Mouse (Mus musculus) adrenal gland, postnatal 25 days (tissue): ENCODE data around the gene Rflna. TPM values are rescaled to one million over a fixed set of nuclear protein-coding genes. Genes with fewer than 3 reads are reported as not detected.
A peak's percentile ranks its signal among the peaks of the same experiment; 100 is the strongest.

Experiments
- DNase-seq: peaks from one replicate; pipeline ENCODE4 v3.0.0; 2021; ENCODE audit warnings: mixed read lengths
- total RNA-seq: library from RNA; stranded (reverse); gene quantifications from 2 replicates; pipeline ENCODE4 v1.2.3, GENCODE M21; 2021

Gene Rflna
- total RNA-seq, 1 experiment from 2014 or later: 3.9 TPM

- no peak for DNase-seq
These were observed 3.9 kb downstream of the Rflna start for GRCm38 (mm10) chr5:125006896-125007295.

DNA sequence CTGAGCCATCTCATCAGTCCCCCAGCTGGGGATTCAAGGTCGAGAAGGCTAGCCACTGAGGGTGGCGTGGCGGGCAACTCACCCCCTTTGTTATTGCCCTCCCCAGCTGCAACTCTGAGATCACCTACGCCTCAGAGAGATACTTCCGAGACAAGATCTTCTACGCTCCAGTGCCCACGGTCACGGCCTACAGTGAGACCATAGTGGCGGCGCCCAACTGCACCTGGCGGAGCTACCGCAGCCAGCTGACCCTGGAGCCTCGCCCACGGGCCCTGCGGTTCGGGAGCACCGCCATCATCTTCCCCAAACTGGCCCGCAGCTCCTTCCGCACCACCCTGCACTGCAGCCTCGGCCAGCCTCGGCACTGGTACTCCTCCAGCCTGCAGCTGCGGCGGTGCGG is 8.1 kb downstream of the Rflna start:
- no peak for DNase-seq

DNA sequence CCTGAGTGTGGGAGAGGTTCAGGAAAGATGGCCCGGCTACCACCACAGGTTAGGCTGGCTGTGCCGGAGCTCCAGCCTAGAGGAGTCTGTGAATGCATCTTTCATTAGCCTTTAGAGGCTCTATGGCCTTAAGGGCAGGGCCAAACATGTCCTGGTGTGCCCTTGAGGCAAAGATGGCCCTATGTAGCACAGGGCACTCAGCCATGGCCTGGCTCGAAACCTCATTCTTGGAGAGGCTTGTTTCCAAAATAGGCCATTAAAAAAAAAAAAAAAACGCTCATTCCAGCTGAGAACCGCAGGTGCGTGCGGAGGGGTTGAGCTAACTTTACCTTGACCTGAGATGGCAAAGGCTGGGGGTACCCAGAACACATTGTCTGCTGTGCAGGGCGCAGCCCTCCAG is 8.6 kb downstream of the Rflna start:
- no peak for DNase-seq

GRCm38 (mm10) chr5:125014497-125014896 is 11.5 kb downstream of the Rflna start:
- peak; percentile 69 for DNase-seq

GRCm38 (mm10) chr5:125015066-125015465 is 12.0 kb downstream of the Rflna start:
- no peak for DNase-seq

GRCm38 (mm10) chr5:125015576-125015975 is 12.6 kb downstream of the Rflna start:
- DNase-seq: no peak

- DNase-seq: no peak
These were observed 13.6 kb downstream of the Rflna start for GRCm38 (mm10) chr5:125016421-125017242.

DNA sequence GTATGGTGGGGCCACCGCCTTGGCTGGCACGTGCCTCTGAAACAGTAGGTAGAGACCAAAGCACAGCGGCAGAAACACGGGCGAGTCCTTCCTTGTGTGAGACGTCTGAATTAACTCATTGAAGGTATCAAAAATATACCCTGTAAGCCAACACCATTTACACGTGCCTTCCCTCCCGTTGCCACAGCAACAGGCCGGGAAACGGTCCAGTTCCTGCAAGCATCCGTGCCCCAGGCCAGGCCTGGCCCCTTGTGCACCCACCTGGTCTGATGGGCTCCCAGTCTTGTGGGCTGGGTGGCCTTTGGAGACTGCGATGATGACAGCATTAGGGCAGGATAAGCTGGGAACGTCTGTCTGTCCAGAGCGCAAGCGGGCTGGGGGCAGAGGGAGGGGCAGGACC is 14.3 kb downstream of the Rflna start:
- no peak for DNase-seq

DNA sequence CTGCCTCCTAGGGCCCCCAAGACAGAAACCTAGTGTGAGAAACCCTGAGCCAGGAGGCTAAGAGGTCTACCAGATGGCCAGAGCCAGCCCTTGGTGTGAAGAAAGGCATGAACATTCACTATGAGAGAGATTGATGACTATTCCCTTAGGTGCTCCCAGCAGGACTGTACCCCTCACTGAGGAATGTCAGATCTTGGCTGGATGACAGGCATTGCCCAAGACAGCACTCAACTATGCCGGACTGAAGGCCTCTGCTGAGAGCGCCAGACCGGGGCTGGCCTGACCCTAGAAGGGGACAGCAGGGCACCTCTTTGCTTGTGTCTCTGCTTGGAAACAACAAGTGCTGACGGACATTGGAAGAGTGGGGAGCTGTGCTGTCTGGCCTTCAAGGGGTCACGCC is 16.1 kb downstream of the Rflna start:
- peak; percentile 41 for DNase-seq

DNA sequence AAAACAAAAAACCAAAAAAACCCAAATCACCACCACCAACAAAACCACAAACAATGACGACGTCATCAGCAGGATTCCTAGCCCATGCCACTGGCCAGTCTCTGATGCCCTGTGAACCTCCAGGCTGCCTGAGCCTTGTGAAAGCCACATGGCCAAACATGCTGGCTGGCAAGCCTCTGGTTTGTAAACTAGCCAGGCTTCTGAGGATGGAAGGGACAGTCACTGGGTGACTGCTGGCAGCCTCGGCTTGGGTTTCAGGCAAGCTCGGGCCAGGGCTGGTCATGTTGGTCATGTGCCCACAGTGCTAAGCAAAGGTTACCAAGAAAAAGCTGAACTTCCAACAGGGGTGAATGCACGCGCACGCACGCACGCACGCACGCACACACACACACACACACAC is 18.3 kb downstream of the Rflna start:
- peak; percentile 51 for DNase-seq

DNA sequence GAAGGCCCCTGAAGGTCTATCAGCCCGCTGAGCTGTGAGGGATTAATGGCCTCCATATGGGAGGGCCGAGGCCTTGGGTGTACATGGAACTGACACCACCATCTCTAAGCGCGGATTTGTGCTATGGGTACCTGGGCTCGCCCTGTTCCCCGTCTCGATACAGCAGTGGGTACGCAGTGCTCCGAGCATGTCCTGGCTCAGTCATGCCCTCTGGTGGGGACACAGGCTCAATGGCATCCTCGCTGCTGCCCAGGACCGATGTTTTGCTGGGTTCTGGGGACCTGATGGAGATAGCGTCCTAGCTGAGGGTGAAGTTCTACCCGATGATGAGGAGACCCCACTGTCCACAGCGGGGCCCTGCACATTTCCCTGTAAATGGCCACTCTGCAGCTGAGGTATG is 21.0 kb downstream of the Rflna start:
- no peak for DNase-seq

- no peak for DNase-seq
These were observed 25.4 kb downstream of the Rflna start for GRCm38 (mm10) chr5:125028371-125028770.

DNA sequence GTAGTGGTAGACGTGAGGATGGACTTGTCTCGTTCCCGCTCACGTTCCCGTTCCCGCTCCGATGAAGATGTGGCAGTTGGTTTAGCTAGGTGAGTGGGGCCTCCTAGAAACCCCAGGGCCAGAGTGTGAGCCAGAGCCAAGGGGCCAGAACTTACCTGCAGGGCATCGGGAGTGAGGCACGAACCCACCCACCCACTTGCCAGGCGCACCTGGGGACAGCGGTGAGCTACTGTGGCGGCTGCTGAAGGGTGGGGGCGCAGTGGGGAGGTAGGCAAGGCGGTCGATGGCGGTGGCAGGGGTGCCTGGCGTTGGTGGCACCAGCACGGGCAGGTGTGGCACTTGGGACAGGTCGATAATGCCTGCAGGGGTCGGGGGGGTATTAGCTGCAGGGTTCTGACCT is 25.9 kb downstream of the Rflna start:
- no peak for DNase-seq

DNA sequence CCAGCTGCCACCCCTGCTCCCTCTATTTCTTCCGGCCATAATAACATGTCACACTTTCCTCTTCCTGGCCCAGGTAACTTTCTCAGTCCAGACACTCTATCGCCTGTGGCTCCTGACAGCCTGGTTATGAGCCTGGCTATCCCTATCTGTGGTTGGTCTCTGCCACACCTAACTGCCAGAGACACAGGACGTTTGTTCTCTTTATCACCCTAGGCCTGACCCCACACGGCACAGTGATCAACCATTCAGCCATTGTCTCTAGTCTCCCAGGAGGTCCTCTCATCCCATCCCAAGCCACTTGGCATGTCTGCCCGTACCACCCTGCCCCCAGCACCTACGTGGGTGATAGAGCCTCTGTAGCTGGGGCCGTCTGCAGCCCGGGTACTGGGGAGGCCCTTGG is 33.5 kb downstream of the Rflna start:
- DNase-seq: no peak

GRCm38 (mm10) chr5:125039377-125040027 is 36.5 kb downstream of the Rflna start:
- DNase-seq: no peak

DNA sequence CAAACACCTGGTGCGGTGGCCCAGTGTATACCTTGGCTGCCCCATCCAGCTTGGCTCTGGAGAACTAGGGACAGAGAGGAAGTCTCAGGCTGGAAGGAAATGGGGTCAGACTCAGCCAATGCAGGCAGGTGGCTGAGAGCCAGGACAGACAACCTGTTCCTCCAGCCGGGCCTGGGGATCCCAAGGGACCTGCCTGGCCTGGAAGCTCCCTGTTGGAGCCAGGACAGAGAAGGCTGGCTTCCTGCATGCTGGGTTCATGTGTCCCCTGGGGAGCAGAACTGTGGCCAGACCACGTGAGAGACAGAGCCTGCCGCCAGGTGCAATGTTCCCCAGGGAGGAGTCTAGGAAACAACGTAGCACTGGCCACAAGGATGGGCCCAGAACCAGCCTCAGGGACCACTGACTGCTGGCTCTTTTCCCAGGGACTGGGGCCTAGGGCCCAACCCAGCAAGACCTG is 37.1 kb downstream of the Rflna start:
- DNase-seq: peak; percentile 86

- no peak for DNase-seq
These were observed 38.6 kb downstream of the Rflna start for GRCm38 (mm10) chr5:125041578-125041977.

DNA sequence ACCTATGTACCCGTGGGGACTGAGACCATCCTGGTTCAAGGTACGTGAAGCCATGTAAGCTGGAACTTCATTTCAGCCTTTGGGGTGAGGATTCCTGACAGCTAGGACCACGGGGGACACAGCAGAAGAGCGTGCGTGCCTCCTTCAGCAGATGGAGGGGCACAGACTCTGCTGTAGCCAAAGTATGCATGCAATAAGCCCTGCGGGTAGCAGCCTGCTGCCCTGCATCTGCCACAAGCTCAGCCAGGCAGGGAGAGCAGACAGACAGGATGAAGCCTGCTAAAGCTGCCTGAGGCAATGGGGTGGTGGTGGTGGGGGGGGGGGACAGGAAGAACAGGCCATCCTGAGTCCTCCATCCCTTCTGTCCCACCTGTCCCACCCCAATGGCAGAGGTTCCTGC is 40.4 kb downstream of the Rflna start:
- no peak for DNase-seq

DNA sequence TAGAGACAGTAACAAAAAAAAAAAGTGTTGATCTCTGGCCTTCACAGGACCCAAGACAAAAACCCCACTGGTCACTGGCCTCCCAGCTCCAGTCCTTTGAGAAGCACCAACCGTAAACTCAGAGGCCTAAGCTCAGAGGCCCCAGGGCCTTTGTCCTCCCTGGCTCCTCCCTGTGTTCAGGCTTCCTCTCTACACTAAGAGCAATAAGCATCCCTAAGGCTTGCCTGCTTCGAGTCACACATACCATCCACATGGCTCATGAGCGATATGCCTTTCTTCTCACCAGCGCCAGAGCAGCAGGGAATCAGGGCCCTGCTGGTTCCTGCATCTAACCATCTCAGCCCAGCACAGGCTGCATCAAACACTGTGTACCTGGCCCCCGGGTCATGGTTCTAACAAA is 42.2 kb downstream of the Rflna start:
- DNase-seq: no peak

DNA sequence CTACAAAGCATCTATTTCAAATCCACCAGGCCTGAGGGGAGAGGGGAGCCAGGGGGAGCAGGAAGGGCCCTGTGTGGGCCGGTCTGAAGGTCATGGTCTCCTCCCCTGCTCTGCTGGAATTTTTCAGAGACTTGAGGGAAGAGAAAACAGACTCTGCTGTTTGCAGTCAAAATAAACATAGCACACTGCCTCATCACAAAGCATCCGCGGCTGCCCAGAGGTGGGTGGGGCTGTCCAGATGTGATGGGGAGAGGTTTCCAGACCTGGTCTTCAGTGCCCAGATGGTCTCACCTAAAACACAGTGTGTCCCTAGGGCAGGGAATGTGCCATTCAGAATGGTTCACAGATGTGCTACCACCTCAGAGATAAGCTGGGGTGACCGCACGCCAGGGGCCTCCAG is 43.4 kb downstream of the Rflna start:
- no peak for DNase-seq

- DNase-seq: no peak
These were observed 46.5 kb downstream of the Rflna start for GRCm38 (mm10) chr5:125049481-125049880.

- no peak for DNase-seq
These were observed 49.2 kb downstream of the Rflna start for GRCm38 (mm10) chr5:125052237-125052602.

- peak; percentile 71 for DNase-seq
These were observed 49.8 kb downstream of the Rflna start for GRCm38 (mm10) chr5:125052603-125053488.
